Mouse (Mus musculus): Measurements from ENCODE around the gene Sart3. TPM values are rescaled to one million over a fixed set of nuclear protein-coding genes. Genes with fewer than 3 reads are reported as not detected.
"Not testable (repeated sequence)": the region's sequence is repeated elsewhere in the genome, so short reads cannot be mapped to it uniquely, and the experiment has no call there.

Sart3 gene
- 9.3 and 10.7 TPM in 2 replicates for polyA plus RNA-seq (2012; rRNA removed)

GRCm38 (mm10) chr5:113772450-113772895 is at the start of gene Sart3, which contains the start of gene Iscu:
Gene Sart3, minus strand, starts transcription at chr5:113772510.
Gene Iscu, plus strand, starts transcription at chr5:113772748.
- TF ChIP-seq CTCF (IDR thresholded peaks at IDR 0.05; ENCODE audit: extremely low read depth, insufficient read length, insufficient replicate concordance, low read depth, low read length) = no peak
- TF ChIP-seq POLR2A (IDR thresholded peaks at IDR 0.05; ENCODE audit: low read depth, low read length) = peak; percentile 56; the same call in 1 of the 2 replicates
- WGBS = under 1% methylated on average over 49 of the region's 49 CpGs
- H3K27me3 ChIP-seq (ENCODE audit: control insufficient read depth, insufficient read depth, low read length) = no peaks in the 10 kb centered on the region
- H3K4me1 ChIP-seq (ENCODE audit: control insufficient read depth, insufficient read depth, insufficient read length, low read length) = peaks cover 12% of the 10 kb centered on the region; the same call in 1 of the 2 replicates
- H3K4me3 ChIP-seq (ENCODE audit: low read depth, low read length) = peak within 1 kb of the TSS; percentile 89
- peak within 1 kb of the TSS; percentile 94 for H3K27ac ChIP-seq (ENCODE audit: insufficient read depth, low read depth, low read length)
- peaks cover 28% of the 10 kb centered on the region for H3K36me3 ChIP-seq (ENCODE audit: control insufficient read depth, insufficient read depth, low read length)

- H3K36me3 ChIP-seq (ENCODE audit: control insufficient read depth, insufficient read depth, low read length) = no peaks in the 10 kb centered on the region
- no peaks in the 10 kb centered on the region for H3K27me3 ChIP-seq (ENCODE audit: control insufficient read depth, insufficient read depth, low read length)
- H3K4me3 ChIP-seq (ENCODE audit: low read depth, low read length) = no peak overlapping the region
- TF ChIP-seq POLR2A (IDR thresholded peaks at IDR 0.05; ENCODE audit: low read depth, low read length) (no peak), CTCF (IDR thresholded peaks at IDR 0.05; ENCODE audit: extremely low read depth, insufficient read length, insufficient replicate concordance, low read depth, low read length) (no peak)
- no peak overlapping the region for H3K27ac ChIP-seq (ENCODE audit: insufficient read depth, low read depth, low read length)
- 58% methylated on average over 14 of the region's 14 CpGs for WGBS
- no peaks in the 10 kb centered on the region for H3K4me1 ChIP-seq (ENCODE audit: control insufficient read depth, insufficient read depth, insufficient read length, low read length)
These were observed 46.3 kb upstream of the Sart3 start for GRCm38 (mm10) chr5:113818572-113818971.

GRCm38 (mm10) chr5:113815638-113816152 is 43.4 kb upstream of the Sart3 start:
- Histone ChIP-seq H3K36me3 (ENCODE audit: control insufficient read depth, insufficient read depth, low read length) (no peaks in the 10 kb centered on the region), H3K4me3 (ENCODE audit: low read depth, low read length) (no peak overlapping the region), H3K27me3 (ENCODE audit: control insufficient read depth, insufficient read depth, low read length) (no peaks in the 10 kb centered on the region), H3K27ac (ENCODE audit: insufficient read depth, low read depth, low read length) (no peak overlapping the region), H3K4me1 (ENCODE audit: control insufficient read depth, insufficient read depth, insufficient read length, low read length) (no peaks in the 10 kb centered on the region)
- 16% methylated on average over 15 of the region's 15 CpGs for WGBS
- TF ChIP-seq POLR2A (IDR thresholded peaks at IDR 0.05; ENCODE audit: low read depth, low read length) = 0 out of 2 replicates have a peak, but pooled peaks have one; percentile 15
- TF ChIP-seq CTCF (IDR thresholded peaks at IDR 0.05; ENCODE audit: extremely low read depth, insufficient read length, insufficient replicate concordance, low read depth, low read length) = peak; percentile 99

- Histone ChIP-seq H3K4me1 (ENCODE audit: control insufficient read depth, insufficient read depth, insufficient read length, low read length) (no peaks in the 10 kb centered on the region), H3K4me3 (ENCODE audit: low read depth, low read length) (no peak overlapping the region), H3K27ac (ENCODE audit: insufficient read depth, low read depth, low read length) (no peak overlapping the region), H3K27me3 (ENCODE audit: control insufficient read depth, insufficient read depth, low read length) (no peaks in the 10 kb centered on the region), H3K36me3 (ENCODE audit: control insufficient read depth, insufficient read depth, low read length) (no peaks in the 10 kb centered on the region)
- TF ChIP-seq CTCF (IDR thresholded peaks at IDR 0.05; ENCODE audit: extremely low read depth, insufficient read length, insufficient replicate concordance, low read depth, low read length) (no peak), POLR2A (IDR thresholded peaks at IDR 0.05; ENCODE audit: low read depth, low read length) (no peak)
- 59% methylated on average over 11 of the region's 11 CpGs for WGBS
These were observed 42.7 kb upstream of the Sart3 start for GRCm38 (mm10) chr5:113815041-113815389.

- no peaks in the 10 kb centered on the region for H3K4me1 ChIP-seq (ENCODE audit: control insufficient read depth, insufficient read depth, insufficient read length, low read length)
- WGBS = 29% methylated on average over 27 of the region's 27 CpGs
- TF ChIP-seq POLR2A (IDR thresholded peaks at IDR 0.05; ENCODE audit: low read depth, low read length) (no peak), CTCF (IDR thresholded peaks at IDR 0.05; ENCODE audit: extremely low read depth, insufficient read length, insufficient replicate concordance, low read depth, low read length) (no peak)
- no peak overlapping the region for H3K4me3 ChIP-seq (ENCODE audit: low read depth, low read length)
- no peak overlapping the region for H3K27ac ChIP-seq (ENCODE audit: insufficient read depth, low read depth, low read length)
- no peaks in the 10 kb centered on the region for H3K27me3 ChIP-seq (ENCODE audit: control insufficient read depth, insufficient read depth, low read length)
- no peaks in the 10 kb centered on the region for H3K36me3 ChIP-seq (ENCODE audit: control insufficient read depth, insufficient read depth, low read length)
These were observed 42.1 kb upstream of the Sart3 start for GRCm38 (mm10) chr5:113814111-113815040.

- Histone ChIP-seq H3K27ac (ENCODE audit: insufficient read depth, low read depth, low read length) (no peak overlapping the region), H3K4me3 (ENCODE audit: low read depth, low read length) (no peak overlapping the region), H3K4me1 (ENCODE audit: control insufficient read depth, insufficient read depth, insufficient read length, low read length) (no peaks in the 10 kb centered on the region), H3K27me3 (ENCODE audit: control insufficient read depth, insufficient read depth, low read length) (no peaks in the 10 kb centered on the region), H3K36me3 (ENCODE audit: control insufficient read depth, insufficient read depth, low read length) (no peaks in the 10 kb centered on the region)
- TF ChIP-seq CTCF (IDR thresholded peaks at IDR 0.05; ENCODE audit: extremely low read depth, insufficient read length, insufficient replicate concordance, low read depth, low read length) (peak; percentile 52; the same call in 1 of the 2 replicates), POLR2A (IDR thresholded peaks at IDR 0.05; ENCODE audit: low read depth, low read length) (no peak)
- 23% methylated on average over 9 of the region's 9 CpGs for WGBS
These were observed 41.3 kb upstream of the Sart3 start for GRCm38 (mm10) chr5:113813608-113814007.

GRCm38 (mm10) chr5:113812638-113813037 is 40.3 kb upstream of the Sart3 start:
- no peaks in the 10 kb centered on the region for H3K36me3 ChIP-seq (ENCODE audit: control insufficient read depth, insufficient read depth, low read length)

GRCm38 (mm10) chr5:113811824-113812420 is 39.6 kb upstream of the Sart3 start:
- 18% methylated on average over 11 of the region's 12 CpGs for WGBS
- not testable (repeated sequence) for H3K27ac ChIP-seq (ENCODE audit: insufficient read depth, low read depth, low read length); H3K4me1 ChIP-seq (ENCODE audit: control insufficient read depth, insufficient read depth, insufficient read length, low read length); H3K27me3 ChIP-seq (ENCODE audit: control insufficient read depth, insufficient read depth, low read length); H3K36me3 ChIP-seq (ENCODE audit: control insufficient read depth, insufficient read depth, low read length); H3K4me3 ChIP-seq (ENCODE audit: low read depth, low read length)

More at GRCm38 (mm10) chr5:113812638-113813037, 40.3 kb upstream of the Sart3 start:
- WGBS = 80% methylated on average over 2 of the region's 2 CpGs
- H3K4me3 ChIP-seq (ENCODE audit: low read depth, low read length) = no peak overlapping the region
- H3K4me1 ChIP-seq (ENCODE audit: control insufficient read depth, insufficient read depth, insufficient read length, low read length) = no peaks in the 10 kb centered on the region; the same call in 1 of the 2 replicates
- H3K27ac ChIP-seq (ENCODE audit: insufficient read depth, low read depth, low read length) = no peak overlapping the region
- no peaks in the 10 kb centered on the region for H3K27me3 ChIP-seq (ENCODE audit: control insufficient read depth, insufficient read depth, low read length)
- TF ChIP-seq POLR2A (IDR thresholded peaks at IDR 0.05; ENCODE audit: low read depth, low read length) = no peak

Data from small intestine, adult 2 months (tissue).